15 mouse cellular contexts compared by ENCODE assay signal in genomic region chr5:34189521-34189920, GRCm38 (mm10). TPM values are rescaled to one million over a fixed set of nuclear protein-coding genes. Genes with fewer than 3 reads are reported as not detected.
DNase-seq lines count a peak whose midpoint lies in the region; ATAC-seq and TF ChIP-seq lines count a peak whose summit lies in the region.
"Had no signal": no experiment of that assay in that cellular context is flagged by ENCODE, and none has a peak within 500 bp of the region (broad histone marks: within the 10 kb centered on the region; RNA-seq: fewer than 3 reads in every experiment).

No protein-coding gene starts in this region.

- WGBS in lung, postnatal 0 days: 33% methylated on average over 1 of the region's 1 CpGs
- 65% methylated on average over 1 of the region's 1 CpGs for WGBS in lung, adult 2 months

- no peaks in the 10 kb centered on the region for H3K9me3 ChIP-seq in lung, postnatal 0 days (ENCODE audit: low read length)
- H3K9me3 ChIP-seq: forebrain, embryonic 15.5 days; hindbrain, embryonic 15.5 days; liver, embryonic 13.5 days had no signal

- no peak overlapping the region for H3K4me3 ChIP-seq in gastrocnemius, adult 2 months
- no peak overlapping the region for H3K4me3 ChIP-seq in lung, postnatal 0 days (ENCODE audit: low read depth, low read length)
- no peak overlapping the region for H3K4me3 ChIP-seq in lung, adult 2 months (replicated peaks; ENCODE audit: extremely low read depth, low read depth, low read length)
- H3K4me3 ChIP-seq in bone marrow macrophage, adult 2 months (ENCODE audit: insufficient read depth, low read length): no peak overlapping the region
- H3K4me3 ChIP-seq: erythroblast, embryonic 14.5 days; forebrain, embryonic 15.5 days; hindbrain, embryonic 15.5 days; liver, embryonic 13.5 days had no signal

- H3K36me3 ChIP-seq in lung, postnatal 0 days (ENCODE audit: insufficient read depth, low read length): no peaks in the 10 kb centered on the region
- H3K36me3 ChIP-seq: forebrain, embryonic 15.5 days; hindbrain, embryonic 15.5 days; liver, embryonic 13.5 days had no signal

- no peaks in the 10 kb centered on the region for H3K27me3 ChIP-seq in lung, postnatal 0 days (replicated peaks; ENCODE audit: insufficient read depth, low read length)
- H3K27me3 ChIP-seq: hindbrain, embryonic 15.5 days; liver, embryonic 13.5 days had no signal

- no peak for TF ChIP-seq EP300 in lung, postnatal 0 days (IDR thresholded peaks at IDR 0.05)

- no peak for DNase-seq in gastrocnemius, adult 2 months
- no peak for DNase-seq in gastrocnemius, postnatal 36 days
- DNase-seq in lung, postnatal 0 days (ENCODE audit: low spot score): no peak
- no peak for DNase-seq in lung, adult 2 months
- peak; percentile 32 for DNase-seq in 3T3-L1 (ENCODE audit: low read depth, low spot score)
- no peak for DNase-seq in retina, postnatal 1 day
- DNase-seq: heart, adult 18-20 months; liver, embryonic 13.5 days; lung, postnatal 10 days; right cerebral cortex, postnatal 25 days had no signal

- no peak for TF ChIP-seq POLR2A in lung, adult 2 months (IDR thresholded peaks at IDR 0.05; ENCODE audit: borderline replicate concordance, extremely low read depth, low read depth, low read length)
- TF ChIP-seq POLR2A in bone marrow macrophage, adult 2 months (IDR thresholded peaks at IDR 0.05; ENCODE audit: borderline replicate concordance, low read depth, low read length): no peak

- peaks cover 28% of the 10 kb centered on the region for H3K4me1 ChIP-seq in lung, postnatal 0 days (ENCODE audit: insufficient read depth, low read depth, low read length)
- H3K4me1 ChIP-seq in lung, adult 2 months (ENCODE audit: control insufficient read depth, insufficient read depth, low read length): peaks cover 18% of the 10 kb centered on the region
- H3K4me1 ChIP-seq in bone marrow macrophage, adult 2 months (ENCODE audit: control insufficient read depth, insufficient read depth, low read length): peaks cover 44% of the 10 kb centered on the region

- no peak overlapping the region for H3K4me2 ChIP-seq in lung, postnatal 0 days (replicated peaks; ENCODE audit: low read depth, low read length)
- H3K4me2 ChIP-seq: forebrain, embryonic 15.5 days had no signal

- H3K9ac ChIP-seq in lung, postnatal 0 days (replicated peaks; ENCODE audit: low read depth): 0 out of 2 replicates have a peak overlapping the region, but pooled peaks have one; percentile 5
- H3K9ac ChIP-seq: forebrain, embryonic 15.5 days; liver, embryonic 13.5 days had no signal

- no peak for ATAC-seq in lung, postnatal 0 days
- ATAC-seq: forebrain, embryonic 15.5 days; intestine, postnatal 0 days had no signal

- intact Hi-C loops in gastrocnemius, adult 2 months (cut with DNase I): loop anchor here (2.0 kb wide), 1 partner anchor 21 kb away; the partner anchor contains the start of genes Haus3 and Poln
- intact Hi-C loops in gastrocnemius, postnatal 36 days (cut with DNase I): loop anchor here (10.0 kb wide), 3 partner anchors 255 to 535 kb away; partner anchors contain the start of genes Nelfa, Slbp, Tacc3 and Tmem129

- peak overlapping the region; percentile 96; the same call in 1 of the 2 replicates for H3K27ac ChIP-seq in gastrocnemius, adult 2 months
- no peak overlapping the region for H3K27ac ChIP-seq in lung, postnatal 0 days (ENCODE audit: low read length)
- H3K27ac ChIP-seq in bone marrow macrophage, adult 2 months (ENCODE audit: insufficient read depth, low read depth, low read length): peak overlapping the region; percentile 82
- H3K27ac ChIP-seq: forebrain, embryonic 15.5 days; hindbrain, embryonic 15.5 days; liver, embryonic 13.5 days had no signal

- TF ChIP-seq CTCF in gastrocnemius, adult 2 months (IDR thresholded peaks at IDR 0.05): no peak
- TF ChIP-seq CTCF in lung, postnatal 0 days (IDR thresholded peaks at IDR 0.05): no peak
- TF ChIP-seq CTCF in lung, adult 2 months (IDR thresholded peaks at IDR 0.05; ENCODE audit: insufficient read depth, low read length): no peak
- TF ChIP-seq CTCF in bone marrow macrophage, adult 2 months (IDR thresholded peaks at IDR 0.05; ENCODE audit: low read depth, low read length): no peak

RNA-seq across cellular contexts. Expression of gene Mxd4, which starts 2.0 kb away (rescaled TPM):
- 10 to 100 TPM; 25.8 to 35.6 TPM for total RNA-seq in gastrocnemius, adult 2 months (2021)
- total RNA-seq in gastrocnemius, postnatal 36 days (2021): 10 to 100 TPM; 28.2 to 31.1 TPM
- 65.1 and 68.2 TPM in 2 replicates for polyA plus RNA-seq in lung, postnatal 0 days (2015; fragmentation: Nextera tagmentation; extraction: Ambion mirVana)
- polyA plus RNA-seq in lung, adult 2 months (2012; rRNA removed): 318 and 340 TPM in 2 replicates
- 112 and 116 TPM in 2 replicates for polyA plus RNA-seq in bone marrow macrophage, adult 2 months (2012; ENCODE audit: insufficient read depth, insufficient read length, missing spikeins)

RNA-seq across cellular contexts. Expression of gene Haus3, which starts 20.2 kb away (rescaled TPM):
- total RNA-seq in gastrocnemius, adult 2 months (2021): 1 to 10 TPM; 3.2 to 4.2 TPM
- 1 to 10 TPM; 2.7 to 3.6 TPM for total RNA-seq in gastrocnemius, postnatal 36 days (2021)
- 8.2 and 8.6 TPM in 2 replicates for polyA plus RNA-seq in lung, postnatal 0 days (2015; fragmentation: Nextera tagmentation; extraction: Ambion mirVana)
- polyA plus RNA-seq in lung, adult 2 months (2012; rRNA removed): 0.46 and 0.49 TPM in 2 replicates
- 25.8 and 33.0 TPM in 2 replicates for polyA plus RNA-seq in bone marrow macrophage, adult 2 months (2012; ENCODE audit: insufficient read depth, insufficient read length, missing spikeins)

RNA-seq across cellular contexts. Expression of gene Poln, which starts 20.3 kb away (rescaled TPM):
- total RNA-seq in gastrocnemius, adult 2 months (2021): 1 to 10 TPM; 1.1 to 2.1 TPM
- total RNA-seq in gastrocnemius, postnatal 36 days (2021): 1 to 10 TPM in 1 of 2 experiments, under 1 TPM in 1; 0.59 to 1.6 TPM
- 0.63 and 0.99 TPM in 2 replicates for polyA plus RNA-seq in lung, postnatal 0 days (2015; fragmentation: Nextera tagmentation; extraction: Ambion mirVana)
- 0.77 and 1.4 TPM in 2 replicates for polyA plus RNA-seq in lung, adult 2 months (2012; rRNA removed)
- polyA plus RNA-seq in bone marrow macrophage, adult 2 months (2012; ENCODE audit: insufficient read depth, insufficient read length, missing spikeins): 0.56 and 1.5 TPM in 2 replicates
- polyA plus RNA-seq: erythroblast, embryonic 14.5 days; intestine, postnatal 0 days had no signal
